Mouse (Mus musculus) left cerebral cortex, adult 8-10 months (tissue): ENCODE measurements at regions not wholly inside any gene's neighbourhood (a gene's known extent, or its start where the extent isn't known, plus 50 kb on each side); places are given as distances from the start of the nearest gene placed in this dataset.
"Not testable (repeated sequence)": the region's sequence is repeated elsewhere in the genome, so short reads cannot be mapped to it uniquely, and the experiment has no call there.

Source experiments
- DNase-seq, 2 experiments: peaks; one replicate each; pipeline ENCODE4 v3.0.0; 2022; ENCODE audit warnings: low spot score in 2 of 2

GRCm38 (mm10) chr4:110038696-110039095 is 60.8 kb downstream of the Dmrta2 start:
- no peak for DNase-seq

GRCm38 (mm10) chr4:110044851-110045618 is 67.2 kb downstream of the Dmrta2 start:
- no peak for DNase-seq

- no peak for DNase-seq
Observed at GRCm38 (mm10) chr4:110045651-110046269, 67.9 kb downstream of the Dmrta2 start.

GRCm38 (mm10) chr4:110046270-110046651 is 68.4 kb downstream of the Dmrta2 start:
- no peak for DNase-seq

GRCm38 (mm10) chr4:110050393-110051280 is 72.8 kb downstream of the Dmrta2 start:
- DNase-seq, result peak; percentile 61 to 91

- no peak for DNase-seq
Observed at GRCm38 (mm10) chr4:110051281-110051665, 73.4 kb downstream of the Dmrta2 start.

GRCm38 (mm10) chr4:110051872-110052271 is 74.0 kb downstream of the Dmrta2 start:
- no peak for DNase-seq

- DNase-seq, result no peak
Observed at GRCm38 (mm10) chr4:110052998-110053397, 75.1 kb downstream of the Dmrta2 start.

GRCm38 (mm10) chr4:110073836-110074235 is 96.0 kb downstream of the Dmrta2 start:
- no peak for DNase-seq

- no peak for DNase-seq
Observed at GRCm38 (mm10) chr4:110083371-110083770, 105.5 kb downstream of the Dmrta2 start.

GRCm38 (mm10) chr4:110087570-110088247 is 109.9 kb downstream of the Dmrta2 start:
- DNase-seq, result no peak

- no peak for DNase-seq
Observed at GRCm38 (mm10) chr4:110093040-110093820, 115.4 kb downstream of the Dmrta2 start.

- no peak for DNase-seq
Observed at GRCm38 (mm10) chr4:110094541-110094940, 116.7 kb downstream of the Dmrta2 start.

GRCm38 (mm10) chr4:110095760-110096593 is 118.1 kb downstream of the Dmrta2 start:
- DNase-seq, result no peak

- DNase-seq, result not testable (repeated sequence)
Observed at GRCm38 (mm10) chr4:110104119-110104518, 126.3 kb downstream of the Dmrta2 start.

GRCm38 (mm10) chr4:110106620-110107243 is 128.9 kb downstream of the Dmrta2 start:
- no peak for DNase-seq

- DNase-seq, result no peak
Observed at GRCm38 (mm10) chr4:110119438-110119837, 141.6 kb downstream of the Dmrta2 start.

- no peak for DNase-seq
Observed at GRCm38 (mm10) chr4:110119874-110120273, 142.0 kb downstream of the Dmrta2 start.

GRCm38 (mm10) chr4:110120761-110121160 is 142.9 kb downstream of the Dmrta2 start:
- DNase-seq, result no peak
